Mouse (Mus musculus): ENCODE data around the gene Babam2.

DNA sequence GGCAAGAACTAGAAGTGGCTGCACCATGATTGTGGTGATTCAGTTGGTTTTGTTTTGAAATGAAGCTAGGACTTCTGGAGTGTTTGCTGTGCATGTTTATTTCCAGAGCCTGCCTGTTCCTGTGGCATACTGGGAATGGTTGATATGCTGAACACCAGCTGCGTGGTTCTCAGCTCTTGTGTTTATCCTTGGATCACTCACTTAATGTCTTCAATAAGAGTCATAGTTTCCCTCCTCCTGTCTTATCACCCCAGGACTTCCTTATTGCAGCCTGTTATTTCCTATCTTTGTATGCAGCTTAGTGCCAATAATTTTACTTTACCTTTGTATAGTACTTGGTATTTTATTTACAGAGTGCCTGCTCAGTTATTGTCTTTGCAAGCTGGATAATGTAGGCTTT, 223.4 kb downstream of the Babam2 start:
- TF ChIP-seq CTCF (IDR thresholded peaks at IDR 0.05; ENCODE audit: low read depth) (no peak), EP300 (IDR thresholded peaks at IDR 0.05; ENCODE audit: low read depth) (no peak)
